Mouse (Mus musculus) kidney, embryonic 16.5 days (tissue): ENCODE measurements around the gene App. TPM values are rescaled to one million over a fixed set of nuclear protein-coding genes. Genes with fewer than 3 reads are reported as not detected.

ENCODE experiments used
- ATAC-seq: fragments of 200-750 bp; cut with Nextera tagmentation; 2 replicates; pipeline ENCODE4 v1.8.0; 2017; ENCODE audit warnings: moderate TSS enrichment; ENCODE audit not compliant: low FRiP score, low TSS enrichment
- H3K27ac ChIP-seq: fragments of 300-500 bp; sonication (generic); 2 replicates; pipeline ENCODE4 v1.5.1; 2014; ENCODE audit warnings: low read length
- H3K27me3 ChIP-seq: fragments of 300-500 bp; sonication (generic); 2 replicates; pipeline ENCODE4 v1.6.1; 2014; ENCODE audit warnings: low read length, control low read depth, mixed read lengths; ENCODE audit not compliant: insufficient read depth
- H3K36me3 ChIP-seq: fragments of 300-500 bp; sonication (generic); 2 replicates; pipeline ENCODE4 v1.6.1; 2014; ENCODE audit warnings: low read length, control low read depth, mixed read lengths; ENCODE audit not compliant: insufficient read depth
- H3K4me1 ChIP-seq: fragments of 300-500 bp; sonication (generic); 2 replicates; pipeline ENCODE4 v1.6.1; 2014; ENCODE audit warnings: low read length, control low read depth, mixed read lengths; ENCODE audit not compliant: insufficient read depth
- H3K4me2 ChIP-seq: fragments of 300-500 bp; sonication (generic); replicated peaks from 2 replicates; pipeline ENCODE4 v1.6.1; 2014; ENCODE audit warnings: low read depth, low read length
- H3K4me3 ChIP-seq: fragments of 300-500 bp; sonication (generic); 2 replicates; pipeline ENCODE4 v1.5.1; 2014; ENCODE audit warnings: mild to moderate bottlenecking, low read length
- H3K9ac ChIP-seq: fragments of 300-500 bp; sonication (generic); replicated peaks from 2 replicates; pipeline ENCODE4 v1.6.1; 2014; ENCODE audit warnings: low read length
- H3K9me3 ChIP-seq: fragments of 300-500 bp; sonication (generic); 2 replicates; pipeline ENCODE4 v1.6.1; 2016; ENCODE audit warnings: low read length, control low read depth
- whole genome bisulfite sequencing: fragments of 180-500 bp; shearing (Covaris S2); extraction: QIAGEN DNeasy Blood & Tissue Kit; methylation state at CpG from one replicate; pipeline ENCODE4 v1.1.7; 2014; 5-methylcytosine and 5-hydroxymethylcytosine counted together
- polyA plus RNA-seq: library from polyadenylated mRNA; unstranded; fragments of >200 nt; fragmentation: Nextera tagmentation; extraction: Ambion mirVana; gene quantifications from 2 replicates; pipeline ENCODE4 v1.2.1, GENCODE M21; 2015

The App gene
- polyA plus RNA-seq, 1 experiment from 2014 or later = 336 TPM

- no peak overlapping the region for H3K9ac ChIP-seq
- H3K4me2 ChIP-seq = no peak overlapping the region
- no peak overlapping the region for H3K27ac ChIP-seq
- WGBS = 77% methylated on average over 6 of the region's 6 CpGs
- H3K27me3 ChIP-seq = no peaks in the 10 kb centered on the region
- no peaks in the 10 kb centered on the region for H3K36me3 ChIP-seq
- peaks cover 54% of the 10 kb centered on the region for H3K4me1 ChIP-seq
- H3K4me3 ChIP-seq = no peak overlapping the region
- no peaks in the 10 kb centered on the region for H3K9me3 ChIP-seq
- no peak for ATAC-seq
Observed at GRCm38 (mm10) chr16:85144401-85144800, 29.2 kb downstream of the App start.

GRCm38 (mm10) chr16:85143863-85144262 is 29.7 kb downstream of the App start:
- WGBS = 49% methylated on average over 3 of the region's 3 CpGs
- Histone ChIP-seq H3K4me2 (no peak overlapping the region), H3K9ac (no peak overlapping the region), H3K27ac (no peak overlapping the region), H3K4me3 (no peak overlapping the region), H3K4me1 (peaks cover 49% of the 10 kb centered on the region), H3K27me3 (no peaks in the 10 kb centered on the region), H3K36me3 (no peaks in the 10 kb centered on the region), H3K9me3 (no peaks in the 10 kb centered on the region)
- no peak for ATAC-seq

- no peak for ATAC-seq
- H3K9me3 ChIP-seq = no peaks in the 10 kb centered on the region
- 50% methylated on average over 3 of the region's 3 CpGs for WGBS
- H3K27ac ChIP-seq = no peak overlapping the region
- H3K9ac ChIP-seq = no peak overlapping the region
- H3K4me1 ChIP-seq = peaks cover 46% of the 10 kb centered on the region
- no peak overlapping the region for H3K4me3 ChIP-seq
- no peaks in the 10 kb centered on the region for H3K27me3 ChIP-seq
- H3K36me3 ChIP-seq = no peaks in the 10 kb centered on the region
- no peak overlapping the region for H3K4me2 ChIP-seq
Observed at GRCm38 (mm10) chr16:85143188-85143587, 30.4 kb downstream of the App start.

GRCm38 (mm10) chr16:85141404-85141803 is 32.2 kb downstream of the App start:
- Histone ChIP-seq H3K9me3 (no peaks in the 10 kb centered on the region), H3K36me3 (peaks cover 4% of the 10 kb centered on the region; the same call in 1 of the 2 replicates), H3K4me1 (peaks cover 31% of the 10 kb centered on the region), H3K4me2 (no peak overlapping the region), H3K9ac (no peak overlapping the region), H3K27ac (no peak overlapping the region), H3K27me3 (no peaks in the 10 kb centered on the region), H3K4me3 (no peak overlapping the region)
- no peak for ATAC-seq
- 76% methylated on average over 4 of the region's 4 CpGs for WGBS

- whole genome bisulfite sequencing = 62% methylated on average over 9 of the region's 9 CpGs
- H3K4me2 ChIP-seq = no peak overlapping the region
- ATAC-seq = no peak
Observed at GRCm38 (mm10) chr16:85139178-85139604, 34.4 kb downstream of the App start.

GRCm38 (mm10) chr16:85137348-85137747 is 36.2 kb downstream of the App start:
- Histone ChIP-seq H3K4me3 (no peak overlapping the region), H3K27me3 (no peaks in the 10 kb centered on the region), H3K27ac (no peak overlapping the region; the same call in 1 of the 2 replicates), H3K36me3 (peaks cover 4% of the 10 kb centered on the region; the same call in 1 of the 2 replicates), H3K9me3 (no peaks in the 10 kb centered on the region), H3K9ac (no peak overlapping the region), H3K4me1 (peaks cover 39% of the 10 kb centered on the region), H3K4me2 (no peak overlapping the region)
- WGBS = 58% methylated on average over 11 of the region's 11 CpGs
- no peak for ATAC-seq

More at GRCm38 (mm10) chr16:85139178-85139604, 34.4 kb downstream of the App start:
- no peak overlapping the region for H3K27ac ChIP-seq
- H3K9me3 ChIP-seq = no peaks in the 10 kb centered on the region
- peaks cover 4% of the 10 kb centered on the region; the same call in 1 of the 2 replicates for H3K36me3 ChIP-seq
- no peak overlapping the region for H3K4me3 ChIP-seq
- no peaks in the 10 kb centered on the region for H3K27me3 ChIP-seq
- no peak overlapping the region for H3K9ac ChIP-seq
- H3K4me1 ChIP-seq = peaks cover 29% of the 10 kb centered on the region

GRCm38 (mm10) chr16:85136046-85136445 is 37.5 kb downstream of the App start:
- ATAC-seq = no peak
- Histone ChIP-seq H3K4me2 (no peak overlapping the region), H3K27ac (no peak overlapping the region), H3K9me3 (no peaks in the 10 kb centered on the region), H3K4me1 (peaks cover 36% of the 10 kb centered on the region), H3K27me3 (no peaks in the 10 kb centered on the region), H3K36me3 (peaks cover 4% of the 10 kb centered on the region; the same call in 1 of the 2 replicates), H3K9ac (no peak overlapping the region), H3K4me3 (no peak overlapping the region)
- 79% methylated on average over 4 of the region's 4 CpGs for WGBS

GRCm38 (mm10) chr16:85133468-85133881 is 40.1 kb downstream of the App start:
- Histone ChIP-seq H3K27ac (peak overlapping the region; percentile 94), H3K9ac (0 out of 2 replicates have a peak overlapping the region, but pooled peaks have one; percentile 1), H3K27me3 (no peaks in the 10 kb centered on the region), H3K4me3 (no peak overlapping the region), H3K4me2 (peak overlapping the region; percentile 29), H3K4me1 (peaks cover 52% of the 10 kb centered on the region), H3K36me3 (peaks cover 4% of the 10 kb centered on the region; the same call in 1 of the 2 replicates), H3K9me3 (no peaks in the 10 kb centered on the region)
- WGBS = 13% methylated on average over 5 of the region's 5 CpGs
- peak; percentile 92 for ATAC-seq

GRCm38 (mm10) chr16:85133057-85133456 is 40.5 kb downstream of the App start:
- H3K4me3 ChIP-seq = no peak overlapping the region
- H3K27ac ChIP-seq = peak overlapping the region; percentile 94
- H3K4me1 ChIP-seq = peaks cover 53% of the 10 kb centered on the region
- WGBS = 60% methylated on average over 8 of the region's 8 CpGs
- peaks cover 4% of the 10 kb centered on the region; the same call in 1 of the 2 replicates for H3K36me3 ChIP-seq
- ATAC-seq = no peak
- no peaks in the 10 kb centered on the region for H3K9me3 ChIP-seq
- peak overlapping the region; percentile 8; the same call in 1 of the 2 replicates for H3K4me2 ChIP-seq
- H3K9ac ChIP-seq = no peak overlapping the region
- no peaks in the 10 kb centered on the region for H3K27me3 ChIP-seq

GRCm38 (mm10) chr16:85132182-85132581 is 41.4 kb downstream of the App start:
- WGBS = 80% methylated on average over 5 of the region's 5 CpGs
- Histone ChIP-seq H3K4me1 (peaks cover 62% of the 10 kb centered on the region), H3K4me2 (no peak overlapping the region), H3K27me3 (no peaks in the 10 kb centered on the region), H3K9ac (no peak overlapping the region), H3K27ac (0 out of 2 replicates have a peak overlapping the region, but pooled peaks have one; percentile 94), H3K4me3 (no peak overlapping the region), H3K9me3 (no peaks in the 10 kb centered on the region), H3K36me3 (peaks cover 2% of the 10 kb centered on the region; the same call in 1 of the 2 replicates)
- ATAC-seq = no peak
